Comparison of ENCODE assay signal across 26 mouse cellular contexts in genomic region chr5:119861301-119861700, GRCm38 (mm10). TPM values are rescaled to one million over a fixed set of nuclear protein-coding genes. Genes with fewer than 3 reads are reported as not detected.
"Had no signal": no experiment of that assay in that cellular context is flagged by ENCODE, and none has a peak within 500 bp of the region (broad histone marks: within the 10 kb centered on the region; RNA-seq: fewer than 3 reads in every experiment).

No protein-coding gene starts in this region.

- H3K4me1 ChIP-seq: liver, embryonic 15.5 days; lung, embryonic 15.5 days had no signal

- ATAC-seq: liver, embryonic 12.5 days had no signal

- H3K36me3 ChIP-seq: liver, embryonic 12.5 days; liver, embryonic 15.5 days had no signal

- DNase-seq: kidney, postnatal 14 days; kidney, postnatal 4 days; liver; lung, adult 18-20 months; lung, postnatal 10 days; lung, postnatal 36 days; midbrain, embryonic 14.5 days; right cerebral cortex, adult 18-20 months; right cerebral cortex, postnatal 14 days; right cerebral cortex, postnatal 4 days; thymus, adult 2 months; thymus, postnatal 14 days; thymus, postnatal 4 days had no signal

- H3K9ac ChIP-seq: limb, embryonic 13.5 days; liver, embryonic 12.5 days; liver, embryonic 15.5 days; lung, embryonic 15.5 days had no signal

- H3K27me3 ChIP-seq: lung, embryonic 15.5 days had no signal

- H3K4me3 ChIP-seq: limb, embryonic 10.5 days; limb, embryonic 13.5 days; liver, embryonic 12.5 days; liver, embryonic 15.5 days; lung, embryonic 15.5 days had no signal

- H3K4me2 ChIP-seq: limb, embryonic 13.5 days; liver, embryonic 12.5 days; liver, embryonic 15.5 days; lung, embryonic 15.5 days; midbrain, embryonic 11.5 days had no signal

- H3K27ac ChIP-seq: limb, embryonic 10.5 days; limb, embryonic 13.5 days; liver, embryonic 12.5 days; liver, embryonic 15.5 days; lung, embryonic 15.5 days; stomach, postnatal 0 days had no signal

- H3K9me3 ChIP-seq: limb, embryonic 10.5 days; limb, embryonic 13.5 days; liver, embryonic 12.5 days; liver, embryonic 15.5 days; lung, embryonic 15.5 days had no signal

RNA-seq across cellular contexts. Expression of gene Tbx5, which starts 28.8 kb away (rescaled TPM):
- total RNA-seq: layer of hippocampus, adult 18-20 months; layer of hippocampus, postnatal 14 days; left cerebral cortex, adult 8-10 months; left cerebral cortex, postnatal 14 days; megakaryocyte-erythroid progenitor cell, adult 5-6 weeks; midbrain, postnatal 0 days had no signal
- polyA plus RNA-seq: midbrain, embryonic 11.5 days had no signal
